Mouse (Mus musculus) layer of hippocampus, adult 11-12 months (tissue): Measurements from ENCODE around the gene Pvr.
A peak's percentile ranks its signal among the peaks of the same experiment; 100 is the strongest.
"Not testable (repeated sequence)": the region's sequence is repeated elsewhere in the genome, so short reads cannot be mapped to it uniquely, and the experiment has no call there.

Experiments used
- DNase-seq: peaks from one replicate; pipeline ENCODE4 v3.0.0; 2022; ENCODE audit warnings: low spot score

Gene Pvr

GRCm38 (mm10) chr7:19932877-19933809, 12.2 kb upstream of the Pvr start:
- DNase-seq = peak; percentile 86

GRCm38 (mm10) chr7:19932133-19932876, 11.3 kb upstream of the Pvr start:
- no peak for DNase-seq

GRCm38 (mm10) chr7:19930481-19930880, 9.5 kb upstream of the Pvr start:
- DNase-seq = not testable (repeated sequence)

- DNase-seq = no peak
These were observed 7.5 kb upstream of the Pvr start for GRCm38 (mm10) chr7:19928486-19928885.

- DNase-seq = no peak
These were observed 6.0 kb upstream of the Pvr start for GRCm38 (mm10) chr7:19926849-19927480.

- no peak for DNase-seq
These were observed 4.4 kb upstream of the Pvr start for GRCm38 (mm10) chr7:19925376-19925775.

GRCm38 (mm10) chr7:19923797-19924196, 2.8 kb upstream of the Pvr start:
- no peak for DNase-seq

GRCm38 (mm10) chr7:19923354-19923753, 2.4 kb upstream of the Pvr start:
- no peak for DNase-seq

- no peak for DNase-seq
These were observed 824 bp downstream of the Pvr start for GRCm38 (mm10) chr7:19920166-19920505.

- no peak for DNase-seq
These were observed 6.4 kb downstream of the Pvr start for GRCm38 (mm10) chr7:19914558-19914957.

- no peak for DNase-seq
These were observed 9.1 kb downstream of the Pvr start for GRCm38 (mm10) chr7:19911695-19912524.

- DNase-seq = no peak
These were observed 9.7 kb downstream of the Pvr start for GRCm38 (mm10) chr7:19911292-19911658.

GRCm38 (mm10) chr7:19910421-19911291, 10.3 kb downstream of the Pvr start:
- peak; percentile 85 for DNase-seq

GRCm38 (mm10) chr7:19889881-19890280, 31.1 kb downstream of the Pvr start:
- DNase-seq = peak; percentile 38

- DNase-seq = no peak
These were observed 33.1 kb downstream of the Pvr start, which contains the start of gene Ceacam19 for GRCm38 (mm10) chr7:19887849-19888248. TSS of gene Ceacam19 (minus strand) at chr7:19887965.

GRCm38 (mm10) chr7:19880754-19881153, 40.2 kb downstream of the Pvr start:
- DNase-seq = no peak

- DNase-seq = no peak
These were observed 44.1 kb downstream of the Pvr start for GRCm38 (mm10) chr7:19876781-19877425.

- DNase-seq = peak; percentile 63
These were observed 44.8 kb downstream of the Pvr start for GRCm38 (mm10) chr7:19875948-19876682.

GRCm38 (mm10) chr7:19871943-19872601, 48.9 kb downstream of the Pvr start:
- DNase-seq = no peak
